Mouse (Mus musculus) E14TG2a.4 (cell line): ENCODE data around the gene Gm11032.

Experiments used
- CTCF ChIP-seq: conservative IDR thresholded peaks from 2 replicates; pipeline ENCODE4 v1.5.1; 2014; ENCODE audit warnings: low read length
- NANOG ChIP-seq: IDR thresholded peaks from 2 replicates; pipeline ENCODE4 v1.6.1; 2014; ENCODE audit warnings: borderline replicate concordance, low read length, mixed read lengths
- POU5F1 ChIP-seq: IDR thresholded peaks from 2 replicates; pipeline ENCODE4 v1.6.1; 2014; ENCODE audit warnings: low read length, borderline replicate concordance

- no peak for TF ChIP-seq CTCF
- no peak for TF ChIP-seq NANOG
- TF ChIP-seq POU5F1: no peak
Observed at GRCm38 (mm10) chr11:4627636-4628035, 7.8 kb downstream of the Gm11032 start.
